Mouse (Mus musculus): ENCODE measurements around the gene Hmg20a. TPM values are rescaled to one million over a fixed set of nuclear protein-coding genes. Genes with fewer than 3 reads are reported as not detected.

The Hmg20a gene
- polyA plus RNA-seq (2014; fragmentation: Nextera tagmentation; extraction: Ambion mirVana), result 53.3 and 62.4 TPM in 2 replicates

- ATAC-seq (replicated peaks; ENCODE audit: insufficient number of reproducible peaks, low FRiP score, low TSS enrichment), result peak; percentile 94
- H3K27me3 ChIP-seq (ENCODE audit: control insufficient read depth, insufficient read depth, low read length), result no peaks in the 10 kb centered on the region
- H3K9ac ChIP-seq (ENCODE audit: low read depth, low read length), result peak within 1 kb of the TSS; percentile 88
- peak within 1 kb of the TSS; percentile 96 for H3K27ac ChIP-seq (ENCODE audit: low read depth, low read length)
- no peaks in the 10 kb centered on the region for H3K36me3 ChIP-seq (ENCODE audit: control insufficient read depth, insufficient read depth, low read length)
- WGBS (ENCODE audit: insufficient replicate concordance), result under 1% methylated on average over 59 of the region's 59 CpGs
- peaks cover 18% of the 10 kb centered on the region for H3K4me1 ChIP-seq (ENCODE audit: control insufficient read depth, insufficient read depth, low read length)
- H3K4me3 ChIP-seq (ENCODE audit: low read depth, low read length), result peak within 1 kb of the TSS; percentile 76
- peak within 1 kb of the TSS; percentile 81 for H3K4me2 ChIP-seq
- H3K9me3 ChIP-seq (replicated peaks; ENCODE audit: control insufficient read depth, low read length), result no peaks in the 10 kb centered on the region
Measured at GRCm38 (mm10) chr9:56417948-56418737, at the start of gene Hmg20a, which contains the start of gene Peak1. Hmg20a (plus strand) TSS chr9:56418609. Peak1 (minus strand) TSS chr9:56418067.

GRCm38 (mm10) chr9:56368814-56369213, 49.6 kb upstream of the Hmg20a start:
- 53% methylated on average over 3 of the region's 3 CpGs for WGBS (ENCODE audit: insufficient replicate concordance)
- Histone ChIP-seq H3K4me2 (no peak overlapping the region), H3K4me1 (ENCODE audit: control insufficient read depth, insufficient read depth, low read length) (peaks cover 5% of the 10 kb centered on the region; the same call in 1 of the 2 replicates), H3K9me3 (replicated peaks; ENCODE audit: control insufficient read depth, low read length) (no peaks in the 10 kb centered on the region), H3K36me3 (ENCODE audit: control insufficient read depth, insufficient read depth, low read length) (no peaks in the 10 kb centered on the region), H3K27ac (ENCODE audit: low read depth, low read length) (0 out of 2 replicates have a peak overlapping the region, but pooled peaks have one; percentile 15), H3K9ac (ENCODE audit: low read depth, low read length) (no peak overlapping the region), H3K4me3 (ENCODE audit: low read depth, low read length) (no peak overlapping the region), H3K27me3 (ENCODE audit: control insufficient read depth, insufficient read depth, low read length) (no peaks in the 10 kb centered on the region)
- no peak for ATAC-seq (replicated peaks; ENCODE audit: insufficient number of reproducible peaks, low FRiP score, low TSS enrichment)

GRCm38 (mm10) chr9:56370710-56371109, 47.7 kb upstream of the Hmg20a start:
- Histone ChIP-seq H3K4me1 (ENCODE audit: control insufficient read depth, insufficient read depth, low read length) (peaks cover 5% of the 10 kb centered on the region; the same call in 1 of the 2 replicates), H3K9me3 (replicated peaks; ENCODE audit: control insufficient read depth, low read length) (no peaks in the 10 kb centered on the region), H3K27ac (ENCODE audit: low read depth, low read length) (no peak overlapping the region), H3K4me2 (no peak overlapping the region), H3K9ac (ENCODE audit: low read depth, low read length) (no peak overlapping the region), H3K27me3 (ENCODE audit: control insufficient read depth, insufficient read depth, low read length) (no peaks in the 10 kb centered on the region), H3K36me3 (ENCODE audit: control insufficient read depth, insufficient read depth, low read length) (no peaks in the 10 kb centered on the region), H3K4me3 (ENCODE audit: low read depth, low read length) (no peak overlapping the region)
- no peak for ATAC-seq (replicated peaks; ENCODE audit: insufficient number of reproducible peaks, low FRiP score, low TSS enrichment)
- WGBS (ENCODE audit: insufficient replicate concordance), result 56% methylated on average over 5 of the region's 5 CpGs

GRCm38 (mm10) chr9:56374401-56374800, 44.0 kb upstream of the Hmg20a start:
- Histone ChIP-seq H3K4me2 (no peak overlapping the region), H3K9ac (ENCODE audit: low read depth, low read length) (no peak overlapping the region), H3K9me3 (replicated peaks; ENCODE audit: control insufficient read depth, low read length) (no peaks in the 10 kb centered on the region), H3K27ac (ENCODE audit: low read depth, low read length) (no peak overlapping the region), H3K4me3 (ENCODE audit: low read depth, low read length) (no peak overlapping the region), H3K4me1 (ENCODE audit: control insufficient read depth, insufficient read depth, low read length) (peaks cover 8% of the 10 kb centered on the region; the same call in 1 of the 2 replicates), H3K36me3 (ENCODE audit: control insufficient read depth, insufficient read depth, low read length) (no peaks in the 10 kb centered on the region), H3K27me3 (ENCODE audit: control insufficient read depth, insufficient read depth, low read length) (no peaks in the 10 kb centered on the region)
- 72% methylated on average over 4 of the region's 4 CpGs for WGBS (ENCODE audit: insufficient replicate concordance)
- ATAC-seq (replicated peaks; ENCODE audit: insufficient number of reproducible peaks, low FRiP score, low TSS enrichment), result no peak

- Histone ChIP-seq H3K9ac (ENCODE audit: low read depth, low read length) (no peak overlapping the region), H3K27me3 (ENCODE audit: control insufficient read depth, insufficient read depth, low read length) (no peaks in the 10 kb centered on the region), H3K4me3 (ENCODE audit: low read depth, low read length) (no peak overlapping the region), H3K27ac (ENCODE audit: low read depth, low read length) (no peak overlapping the region), H3K36me3 (ENCODE audit: control insufficient read depth, insufficient read depth, low read length) (no peaks in the 10 kb centered on the region), H3K4me1 (ENCODE audit: control insufficient read depth, insufficient read depth, low read length) (no peaks in the 10 kb centered on the region), H3K9me3 (replicated peaks; ENCODE audit: control insufficient read depth, low read length) (no peaks in the 10 kb centered on the region), H3K4me2 (no peak overlapping the region)
- no peak for ATAC-seq (replicated peaks; ENCODE audit: insufficient number of reproducible peaks, low FRiP score, low TSS enrichment)
- WGBS (ENCODE audit: insufficient replicate concordance), result 89% methylated on average over 1 of the region's 1 CpGs
Measured at GRCm38 (mm10) chr9:56382786-56383185, 35.6 kb upstream of the Hmg20a start.

- H3K4me2 ChIP-seq, result no peak overlapping the region
- no peak overlapping the region for H3K9ac ChIP-seq (ENCODE audit: low read depth, low read length)
- H3K36me3 ChIP-seq (ENCODE audit: control insufficient read depth, insufficient read depth, low read length), result no peaks in the 10 kb centered on the region
- H3K4me3 ChIP-seq (ENCODE audit: low read depth, low read length), result no peak overlapping the region
- no peak overlapping the region for H3K27ac ChIP-seq (ENCODE audit: low read depth, low read length)
- H3K4me1 ChIP-seq (ENCODE audit: control insufficient read depth, insufficient read depth, low read length), result peaks cover 9% of the 10 kb centered on the region; the same call in 1 of the 2 replicates
- no peak for ATAC-seq (replicated peaks; ENCODE audit: insufficient number of reproducible peaks, low FRiP score, low TSS enrichment)
- no peaks in the 10 kb centered on the region for H3K9me3 ChIP-seq (replicated peaks; ENCODE audit: control insufficient read depth, low read length)
- WGBS (ENCODE audit: insufficient replicate concordance), result 68% methylated on average over 3 of the region's 3 CpGs
- no peaks in the 10 kb centered on the region for H3K27me3 ChIP-seq (ENCODE audit: control insufficient read depth, insufficient read depth, low read length)
Measured at GRCm38 (mm10) chr9:56392857-56393256, 25.6 kb upstream of the Hmg20a start.

GRCm38 (mm10) chr9:56396306-56396705, 22.1 kb upstream of the Hmg20a start:
- no peak for ATAC-seq (replicated peaks; ENCODE audit: insufficient number of reproducible peaks, low FRiP score, low TSS enrichment)
- 37% methylated on average over 1 of the region's 1 CpGs for WGBS (ENCODE audit: insufficient replicate concordance)
- no peak overlapping the region for H3K4me2 ChIP-seq
- no peak overlapping the region for H3K4me3 ChIP-seq (ENCODE audit: low read depth, low read length)
- H3K36me3 ChIP-seq (ENCODE audit: control insufficient read depth, insufficient read depth, low read length), result no peaks in the 10 kb centered on the region
- peaks cover 14% of the 10 kb centered on the region for H3K4me1 ChIP-seq (ENCODE audit: control insufficient read depth, insufficient read depth, low read length)
- no peaks in the 10 kb centered on the region for H3K27me3 ChIP-seq (ENCODE audit: control insufficient read depth, insufficient read depth, low read length)
- no peaks in the 10 kb centered on the region for H3K9me3 ChIP-seq (replicated peaks; ENCODE audit: control insufficient read depth, low read length)
- no peak overlapping the region for H3K9ac ChIP-seq (ENCODE audit: low read depth, low read length)
- no peak overlapping the region for H3K27ac ChIP-seq (ENCODE audit: low read depth, low read length)

GRCm38 (mm10) chr9:56404619-56405018, 13.8 kb upstream of the Hmg20a start:
- Histone ChIP-seq H3K9ac (ENCODE audit: low read depth, low read length) (no peak overlapping the region), H3K4me2 (no peak overlapping the region), H3K27ac (ENCODE audit: low read depth, low read length) (peak overlapping the region; percentile 46), H3K4me3 (ENCODE audit: low read depth, low read length) (no peak overlapping the region), H3K4me1 (ENCODE audit: control insufficient read depth, insufficient read depth, low read length) (peaks cover 12% of the 10 kb centered on the region), H3K36me3 (ENCODE audit: control insufficient read depth, insufficient read depth, low read length) (no peaks in the 10 kb centered on the region), H3K27me3 (ENCODE audit: control insufficient read depth, insufficient read depth, low read length) (no peaks in the 10 kb centered on the region), H3K9me3 (replicated peaks; ENCODE audit: control insufficient read depth, low read length) (no peaks in the 10 kb centered on the region)
- no peak for ATAC-seq (replicated peaks; ENCODE audit: insufficient number of reproducible peaks, low FRiP score, low TSS enrichment)
- WGBS (ENCODE audit: insufficient replicate concordance), result 35% methylated on average over 4 of the region's 4 CpGs

All from heart, embryonic 11.5 days (tissue).